Mouse (Mus musculus): ENCODE measurements around the gene Gtpbp3. TPM values are rescaled to one million over a fixed set of nuclear protein-coding genes. Genes with fewer than 3 reads are reported as not detected.
"Not testable (repeated sequence)": the region's sequence is repeated elsewhere in the genome, so short reads cannot be mapped to it uniquely, and the experiment has no call there.

Gtpbp3 gene
- polyA plus RNA-seq, 1 experiment from 2014 or later: 16.1 TPM

DNA sequence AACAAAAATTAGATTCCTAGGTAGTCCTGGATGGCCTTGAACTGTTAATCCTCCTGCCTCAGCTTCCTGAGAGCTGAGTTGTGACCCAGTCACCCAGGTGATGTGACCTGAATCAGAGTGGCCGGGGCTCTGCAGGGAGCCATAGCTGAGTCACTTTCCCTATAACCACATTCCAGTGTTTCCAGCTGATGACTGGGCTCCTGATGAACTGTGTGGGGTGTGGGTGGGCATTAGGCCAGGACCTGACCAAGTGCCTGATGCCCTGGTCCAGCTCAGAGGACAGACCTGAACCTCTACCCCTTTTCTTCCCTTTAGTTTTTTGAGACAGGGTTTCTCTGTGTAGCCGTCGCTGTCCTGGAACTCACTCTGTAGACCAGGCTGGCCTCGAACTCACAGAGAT lies 17.4 kb downstream of the Gtpbp3 start:
- Histone ChIP-seq H3K27ac (ENCODE audit: low read length) (no peak overlapping the region), H3K9ac (ENCODE audit: low read length) (no peak overlapping the region), H3K9me3 (ENCODE audit: control insufficient read depth, low read length) (no peaks in the 10 kb centered on the region), H3K36me3 (ENCODE audit: control insufficient read depth, insufficient read depth, low read length) (no peaks in the 10 kb centered on the region), H3K4me2 (ENCODE audit: low read depth, low read length) (no peak overlapping the region), H3K4me1 (replicated peaks; ENCODE audit: control insufficient read depth, insufficient read depth, low read length) (peaks cover 5% of the 10 kb centered on the region; the same call in 1 of the 2 replicates), H3K4me3 (ENCODE audit: low read length) (no peak overlapping the region), H3K27me3 (ENCODE audit: control insufficient read depth, insufficient read depth, low read depth, low read length) (peaks cover 30% of the 10 kb centered on the region)
- 91% methylated on average over 4 of the region's 4 CpGs for WGBS
- no peak for ATAC-seq (ENCODE audit: low read depth)

DNA sequence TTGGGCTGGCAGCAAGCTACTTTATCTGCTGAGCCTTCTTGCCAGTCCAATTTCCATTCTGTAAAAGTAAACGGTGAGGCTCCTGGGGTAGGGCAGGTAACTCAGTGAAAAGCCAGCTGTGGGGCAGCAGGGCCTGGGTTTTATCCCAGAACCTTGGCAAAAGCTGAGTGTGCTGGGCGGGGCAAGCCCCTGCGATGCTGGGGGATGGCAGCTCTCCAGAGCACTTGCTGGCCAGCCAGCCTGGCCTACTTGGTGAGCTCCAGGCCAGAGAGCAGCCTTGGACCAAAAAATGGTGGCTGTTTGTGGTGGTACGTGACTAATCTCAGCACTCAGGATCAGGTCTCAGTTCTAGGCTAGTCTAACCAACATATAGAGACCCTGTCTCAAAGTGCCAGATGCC lies 18.1 kb downstream of the Gtpbp3 start:
- Histone ChIP-seq H3K27me3 (ENCODE audit: control insufficient read depth, insufficient read depth, low read depth, low read length) (peaks cover 30% of the 10 kb centered on the region), H3K4me2 (ENCODE audit: low read depth, low read length) (no peak overlapping the region), H3K9me3 (ENCODE audit: control insufficient read depth, low read length) (no peaks in the 10 kb centered on the region), H3K4me3 (ENCODE audit: low read length) (no peak overlapping the region), H3K36me3 (ENCODE audit: control insufficient read depth, insufficient read depth, low read length) (no peaks in the 10 kb centered on the region), H3K4me1 (replicated peaks; ENCODE audit: control insufficient read depth, insufficient read depth, low read length) (peaks cover 5% of the 10 kb centered on the region; the same call in 1 of the 2 replicates), H3K9ac (ENCODE audit: low read length) (no peak overlapping the region), H3K27ac (ENCODE audit: low read length) (no peak overlapping the region)
- ATAC-seq (ENCODE audit: low read depth): no peak
- WGBS: 77% methylated on average over 4 of the region's 4 CpGs

- Histone ChIP-seq H3K9ac (ENCODE audit: low read length) (peak overlapping the region; percentile 61), H3K9me3 (ENCODE audit: control insufficient read depth, low read length) (no peaks in the 10 kb centered on the region), H3K27me3 (ENCODE audit: control insufficient read depth, insufficient read depth, low read depth, low read length) (peaks cover 30% of the 10 kb centered on the region), H3K27ac (ENCODE audit: low read length) (no peak overlapping the region), H3K4me1 (replicated peaks; ENCODE audit: control insufficient read depth, insufficient read depth, low read length) (peaks cover 6% of the 10 kb centered on the region; the same call in 1 of the 2 replicates), H3K36me3 (ENCODE audit: control insufficient read depth, insufficient read depth, low read length) (no peaks in the 10 kb centered on the region), H3K4me3 (ENCODE audit: low read length) (peak overlapping the region; percentile 46), H3K4me2 (ENCODE audit: low read depth, low read length) (peak overlapping the region; percentile 61)
- peak; percentile 75 for ATAC-seq (ENCODE audit: low read depth)
- WGBS: 0% methylated on average over 61 of the region's 61 CpGs
Observed at GRCm38 (mm10) chr8:71507589-71508104, 19.7 kb downstream of the Gtpbp3 start.

GRCm38 (mm10) chr8:71509316-71509715 lies 21.4 kb downstream of the Gtpbp3 start:
- peak overlapping the region; percentile 48 for H3K4me2 ChIP-seq (ENCODE audit: low read depth, low read length)
- H3K9ac ChIP-seq (ENCODE audit: low read length): no peak overlapping the region
- no peak overlapping the region for H3K27ac ChIP-seq (ENCODE audit: low read length)
- H3K36me3 ChIP-seq (ENCODE audit: control insufficient read depth, insufficient read depth, low read length): no peaks in the 10 kb centered on the region
- H3K9me3 ChIP-seq (ENCODE audit: control insufficient read depth, low read length): no peaks in the 10 kb centered on the region
- H3K4me1 ChIP-seq (replicated peaks; ENCODE audit: control insufficient read depth, insufficient read depth, low read length): peaks cover 7% of the 10 kb centered on the region; the same call in 1 of the 2 replicates
- H3K27me3 ChIP-seq (ENCODE audit: control insufficient read depth, insufficient read depth, low read depth, low read length): peaks cover 30% of the 10 kb centered on the region
- WGBS: 67% methylated on average over 2 of the region's 2 CpGs
- H3K4me3 ChIP-seq (ENCODE audit: low read length): peak overlapping the region; percentile 43
- no peak for ATAC-seq (ENCODE audit: low read depth)

- H3K4me3 ChIP-seq (ENCODE audit: low read length): peak within 1 kb of the TSS; percentile 43
- H3K27ac ChIP-seq (ENCODE audit: low read length): peak within 1 kb of the TSS; percentile 22; the same call in 1 of the 2 replicates
- no peaks in the 10 kb centered on the region for H3K9me3 ChIP-seq (ENCODE audit: control insufficient read depth, low read length)
- H3K9ac ChIP-seq (ENCODE audit: low read length): peak within 1 kb of the TSS; percentile 35
- no peaks in the 10 kb centered on the region for H3K36me3 ChIP-seq (ENCODE audit: control insufficient read depth, insufficient read depth, low read length)
- H3K4me2 ChIP-seq (ENCODE audit: low read depth, low read length): peak within 1 kb of the TSS; percentile 48
- peaks cover 7% of the 10 kb centered on the region; the same call in 1 of the 2 replicates for H3K4me1 ChIP-seq (replicated peaks; ENCODE audit: control insufficient read depth, insufficient read depth, low read length)
- WGBS: 18% methylated on average over 14 of the region's 14 CpGs
- H3K27me3 ChIP-seq (ENCODE audit: control insufficient read depth, insufficient read depth, low read depth, low read length): peaks cover 28% of the 10 kb centered on the region
- peak; percentile 84 for ATAC-seq (ENCODE audit: low read depth)
Observed at GRCm38 (mm10) chr8:71511644-71512043, 23.7 kb downstream of the Gtpbp3 start, which contains the start of gene Plvap. Plvap (minus strand) TSS chr8:71511752.

DNA sequence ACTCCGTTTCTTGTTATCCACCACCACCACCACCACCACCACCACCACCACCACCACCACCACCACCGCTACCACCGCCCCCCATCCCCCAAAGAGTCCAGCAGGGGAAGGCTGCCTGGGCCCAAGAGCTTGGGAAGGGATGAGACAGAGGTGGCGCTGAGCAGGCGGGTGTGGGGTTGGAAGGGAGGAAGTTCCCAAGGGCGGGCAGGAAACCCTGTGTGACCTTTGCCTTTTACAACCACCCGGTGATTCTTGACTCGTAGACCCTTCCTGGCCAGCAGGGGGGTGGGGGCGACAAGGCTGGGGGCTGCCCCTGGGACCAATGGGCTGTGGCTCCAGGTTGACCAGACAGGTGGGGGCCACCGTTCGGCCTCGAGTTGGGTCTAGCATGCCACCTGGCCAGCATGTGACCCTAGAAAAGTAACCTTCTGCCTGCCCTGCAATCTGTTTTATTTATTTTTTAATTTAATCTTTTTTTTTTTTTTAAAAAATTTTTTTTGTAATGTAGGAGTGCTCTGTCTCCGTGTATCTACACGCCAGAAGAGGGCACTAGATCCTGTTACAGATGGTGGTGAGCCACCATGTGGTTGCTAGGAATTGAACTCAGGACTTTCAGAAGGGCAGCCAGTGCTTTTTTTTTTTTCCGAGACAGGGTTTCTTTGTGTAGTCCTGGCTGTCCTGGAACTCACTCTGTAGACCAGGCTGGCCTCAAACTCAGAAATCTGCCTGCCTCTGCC lies 25.3 kb downstream of the Gtpbp3 start:
- whole genome bisulfite sequencing: 62% methylated on average over 15 of the region's 15 CpGs
- Histone ChIP-seq H3K4me2 (ENCODE audit: low read depth, low read length) (no peak overlapping the region), H3K36me3 (ENCODE audit: control insufficient read depth, insufficient read depth, low read length) (no peaks in the 10 kb centered on the region), H3K27ac (ENCODE audit: low read length) (peak overlapping the region; percentile 39; the same call in 1 of the 2 replicates), H3K9ac (ENCODE audit: low read length) (no peak overlapping the region), H3K9me3 (ENCODE audit: control insufficient read depth, low read length) (no peaks in the 10 kb centered on the region), H3K4me1 (replicated peaks; ENCODE audit: control insufficient read depth, insufficient read depth, low read length) (peaks cover 11% of the 10 kb centered on the region), H3K4me3 (ENCODE audit: low read length) (no peak overlapping the region), H3K27me3 (ENCODE audit: control insufficient read depth, insufficient read depth, low read depth, low read length) (peaks cover 16% of the 10 kb centered on the region)
- ATAC-seq (ENCODE audit: low read depth): no peak

DNA sequence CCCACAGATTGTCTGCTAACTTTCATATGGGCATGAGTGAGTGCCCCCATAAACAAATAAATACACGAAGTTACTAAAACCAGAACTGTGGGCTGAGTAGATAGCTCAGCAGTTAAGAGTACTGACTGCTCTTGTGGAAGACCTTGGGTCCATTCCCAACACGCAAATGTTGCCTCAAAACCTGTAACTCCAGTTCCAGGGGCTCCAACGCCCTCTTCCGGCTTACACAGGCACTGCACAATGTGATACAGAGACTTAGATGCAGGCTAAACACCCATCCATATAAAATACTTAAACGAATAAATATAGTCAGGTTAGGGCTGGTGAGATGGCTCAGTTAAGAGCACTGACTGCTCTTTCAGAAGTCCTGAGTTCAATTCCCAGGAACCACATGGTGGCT lies 27.1 kb downstream of the Gtpbp3 start:
- Histone ChIP-seq H3K9me3 (ENCODE audit: control insufficient read depth, low read length) (no peaks in the 10 kb centered on the region), H3K27me3 (ENCODE audit: control insufficient read depth, insufficient read depth, low read depth, low read length) (peaks cover 1% of the 10 kb centered on the region; the same call in 1 of the 2 replicates), H3K27ac (ENCODE audit: low read length) (no peak overlapping the region), H3K4me3 (ENCODE audit: low read length) (no peak overlapping the region), H3K36me3 (ENCODE audit: control insufficient read depth, insufficient read depth, low read length) (no peaks in the 10 kb centered on the region), H3K4me2 (ENCODE audit: low read depth, low read length) (no peak overlapping the region), H3K9ac (ENCODE audit: low read length) (no peak overlapping the region), H3K4me1 (replicated peaks; ENCODE audit: control insufficient read depth, insufficient read depth, low read length) (peaks cover 11% of the 10 kb centered on the region)
- 64% methylated on average over 5 of the region's 5 CpGs for WGBS
- no peak for ATAC-seq (ENCODE audit: low read depth)

DNA sequence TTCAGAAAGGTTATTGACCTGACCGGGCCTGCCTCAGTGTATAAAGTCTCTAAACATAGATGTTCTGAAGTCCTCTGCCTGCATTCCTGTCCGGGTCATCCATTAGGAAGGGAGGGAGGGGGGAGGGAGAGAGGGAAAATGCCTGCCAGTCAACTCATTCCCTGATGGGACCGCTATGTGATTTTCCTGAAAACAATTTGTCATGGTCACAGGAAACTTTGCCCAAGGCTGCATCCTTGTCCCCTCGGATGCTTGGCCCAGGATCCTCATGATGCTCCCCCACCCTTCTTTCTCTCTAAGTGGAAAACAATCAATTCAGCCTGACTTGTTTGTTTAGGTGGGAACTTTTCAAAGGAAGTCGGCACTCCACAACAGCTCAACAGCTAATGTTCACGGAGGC lies 28.9 kb downstream of the Gtpbp3 start:
- 10% methylated on average over 6 of the region's 6 CpGs for WGBS

GRCm38 (mm10) chr8:71519037-71519825 lies 31.3 kb downstream of the Gtpbp3 start:
- H3K9me3 ChIP-seq (ENCODE audit: control insufficient read depth, low read length); H3K27me3 ChIP-seq (ENCODE audit: control insufficient read depth, insufficient read depth, low read depth, low read length); H3K36me3 ChIP-seq (ENCODE audit: control insufficient read depth, insufficient read depth, low read length); H3K4me3 ChIP-seq (ENCODE audit: low read length); H3K27ac ChIP-seq (ENCODE audit: low read length); ATAC-seq (ENCODE audit: low read depth); H3K4me2 ChIP-seq (ENCODE audit: low read depth, low read length); H3K9ac ChIP-seq (ENCODE audit: low read length): not testable (repeated sequence)
- WGBS: 34% methylated on average over 9 of the region's 10 CpGs
- H3K4me1 ChIP-seq (replicated peaks; ENCODE audit: control insufficient read depth, insufficient read depth, low read length): peaks cover 12% of the 10 kb centered on the region

More for the DNA sequence above, 28.9 kb downstream of the Gtpbp3 start:
- no peaks in the 10 kb centered on the region for H3K27me3 ChIP-seq (ENCODE audit: control insufficient read depth, insufficient read depth, low read depth, low read length)
- H3K9ac ChIP-seq (ENCODE audit: low read length): no peak overlapping the region
- peaks cover 14% of the 10 kb centered on the region for H3K4me1 ChIP-seq (replicated peaks; ENCODE audit: control insufficient read depth, insufficient read depth, low read length)
- ATAC-seq (ENCODE audit: low read depth): peak; percentile 11; the same call in 1 of the 2 replicates
- peak overlapping the region; percentile 53; the same call in 1 of the 2 replicates for H3K27ac ChIP-seq (ENCODE audit: low read length)
- H3K36me3 ChIP-seq (ENCODE audit: control insufficient read depth, insufficient read depth, low read length): no peaks in the 10 kb centered on the region
- no peak overlapping the region for H3K4me3 ChIP-seq (ENCODE audit: low read length)
- H3K4me2 ChIP-seq (ENCODE audit: low read depth, low read length): no peak overlapping the region
- no peaks in the 10 kb centered on the region for H3K9me3 ChIP-seq (ENCODE audit: control insufficient read depth, low read length)
